Mouse (Mus musculus) adrenal gland, postnatal 0 days (tissue): ENCODE results near the gene Gm10428. TPM values are rescaled to one million over a fixed set of nuclear protein-coding genes. Genes with fewer than 3 reads are reported as not detected.

ENCODE experiments used
- polyA plus RNA-seq: library from polyadenylated mRNA; unstranded; fragments of >200 nt; fragmentation: Nextera tagmentation; extraction: Ambion mirVana; gene quantifications from 2 replicates; pipeline ENCODE4 v1.2.1, GENCODE M21; 2015

The Gm10428 gene
- polyA plus RNA-seq, result not detected in 2 replicates

DNA sequence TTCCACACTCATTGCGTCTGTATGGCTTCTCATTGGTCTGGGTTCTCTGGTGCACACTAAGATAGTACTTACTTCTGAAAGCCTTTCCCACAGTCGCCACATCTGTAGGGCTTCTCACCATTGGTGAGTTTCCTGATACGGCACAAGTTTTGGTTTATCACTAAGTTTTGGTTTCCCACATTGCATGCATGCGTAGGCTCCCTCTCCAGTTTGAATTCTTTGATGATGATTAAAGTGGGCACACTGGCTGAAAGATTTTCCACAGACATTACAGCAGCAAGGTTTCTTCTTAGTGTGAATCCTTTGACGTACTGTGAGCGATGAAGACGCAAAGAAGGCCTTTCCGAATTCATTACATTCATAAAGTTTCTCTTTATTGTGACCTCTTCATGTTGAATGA lies at the start of gene Gm10428:
Gm10428 (plus strand) TSS at position 321 of the 400 bp plus-strand sequence.

DNA sequence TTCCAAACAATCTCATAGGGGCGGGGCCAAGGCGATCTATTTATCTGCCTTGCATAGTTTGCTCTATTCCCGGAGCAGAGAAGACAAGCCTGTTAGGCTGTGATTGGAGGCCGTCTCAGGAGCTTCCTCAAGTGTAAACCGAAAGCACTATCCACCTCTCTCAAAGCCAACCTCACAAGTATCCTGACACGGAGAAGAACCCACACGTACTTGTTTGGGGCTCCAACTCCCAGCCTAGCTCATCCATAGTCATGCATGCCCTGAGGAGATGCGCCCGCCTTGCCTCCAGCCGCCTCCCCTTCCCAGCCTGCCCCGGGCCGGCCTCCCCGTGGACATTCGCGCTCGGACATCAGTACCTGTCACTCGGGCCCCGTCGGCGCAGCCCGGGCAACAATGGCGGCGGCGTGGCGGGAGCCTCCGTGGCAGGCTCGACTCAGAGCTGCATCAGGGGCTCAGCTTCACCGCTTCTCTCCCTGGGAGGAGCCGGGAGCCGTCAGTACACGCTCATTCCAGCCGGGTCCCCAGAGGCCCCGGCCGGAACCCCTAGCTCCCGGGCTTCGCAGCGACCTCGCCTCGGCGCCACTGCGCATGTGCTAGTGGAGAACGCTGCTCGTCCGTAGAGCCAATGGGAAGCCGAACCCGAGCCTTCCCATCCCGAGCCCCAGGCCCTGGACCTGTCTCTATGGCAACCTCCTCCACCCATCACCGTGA lies 21.4 kb upstream of the Gm10428 start, which contains the start of gene Zfp287:
Zfp287 (minus strand) TSS at position 595 of the 711 bp plus-strand sequence.

DNA sequence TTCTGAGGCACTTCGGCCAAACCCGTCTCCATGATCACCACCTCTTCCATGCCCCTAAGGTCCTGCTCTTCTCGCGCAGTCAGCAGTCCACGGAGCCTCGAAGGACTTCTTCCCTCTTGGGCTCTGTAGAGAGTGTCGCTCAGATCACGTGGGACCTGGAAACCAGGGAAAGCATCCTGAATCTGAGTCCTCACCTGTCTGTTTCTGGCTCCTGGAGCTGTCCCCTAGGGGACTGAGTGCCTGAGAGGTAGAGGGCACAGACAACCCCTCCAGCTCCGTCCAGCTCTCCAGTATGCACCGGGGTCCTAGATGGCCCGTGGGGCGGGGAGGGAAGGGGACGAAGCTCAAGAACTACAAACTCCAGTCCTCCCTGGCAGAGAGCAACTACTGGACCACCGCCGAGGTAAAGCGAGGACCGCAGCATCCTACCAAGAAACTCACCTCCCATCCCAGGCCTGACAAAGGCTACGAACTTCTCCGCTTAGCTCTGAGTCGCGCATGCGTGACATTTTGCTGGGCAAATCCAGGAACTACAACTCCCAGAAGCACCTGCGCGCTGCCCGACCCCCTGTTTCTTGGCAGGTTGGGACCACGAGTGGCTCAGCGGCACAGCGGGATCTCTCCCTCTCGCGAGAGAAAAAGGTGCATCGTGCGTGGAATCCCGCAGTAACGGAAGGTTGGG lies 36.2 kb downstream of the Gm10428 start, which contains the start of gene Zfp286:
Zfp286 (minus strand) TSS at position 528 of the 682 bp plus-strand sequence.

Other genes with a start within 250 kb of the Gm10428 start
- 34.5 and 40.8 TPM in 2 replicates for gene Cenpv, start 213.8 kb upstream of the Gm10428 start, polyA plus RNA-seq
- gene Ubb, start 201.9 kb upstream of the Gm10428 start, polyA plus RNA-seq, result 3,210 and 3,227 TPM in 2 replicates
- gene Trpv2, start 178.6 kb upstream of the Gm10428 start, polyA plus RNA-seq, result 4.6 and 7.4 TPM in 2 replicates
- gene Lrrc75a, start 104.6 kb upstream of the Gm10428 start, polyA plus RNA-seq, result 21.6 and 33.8 TPM in 2 replicates
- 52.9 and 78.6 TPM in 2 replicates for gene Mmgt2, start 104.4 kb upstream of the Gm10428 start, polyA plus RNA-seq
- gene Zfp287, start 21.2 kb upstream of the Gm10428 start, polyA plus RNA-seq, result 5.1 and 5.4 TPM in 2 replicates
- gene Zfp286, start 36.4 kb downstream of the Gm10428 start, polyA plus RNA-seq, result 10.7 and 15.0 TPM in 2 replicates
- 6.3 and 6.9 TPM in 2 replicates for gene Trim16, start 67.1 kb downstream of the Gm10428 start, polyA plus RNA-seq
- gene Fbxw10, start 94.0 kb downstream of the Gm10428 start, polyA plus RNA-seq, result 0.57 and 0.65 TPM in 2 replicates
- 89.6 and 109 TPM in 2 replicates for gene Tvp23b, start 126.4 kb downstream of the Gm10428 start, polyA plus RNA-seq
- gene Cdrt4, start 198.1 kb downstream of the Gm10428 start, polyA plus RNA-seq, result 0.51 and 0.60 TPM in 2 replicates